Mouse (Mus musculus) CH12.LX (cell line): ENCODE measurements around the gene Aplp2. TPM values are rescaled to one million over a fixed set of nuclear protein-coding genes. Genes with fewer than 3 reads are reported as not detected.

Experiments used
- DNase-seq: peaks from one replicate; pipeline ENCODE4 v3.0.0-alpha.2; 2013; ENCODE audit errors: extremely low read depth
- H3K27ac ChIP-seq: 2 replicates; pipeline ENCODE4 v1.5.1; 2012; ENCODE audit warnings: low read depth, mild to moderate bottlenecking, control low read depth, moderate library complexity; ENCODE audit not compliant: insufficient read depth
- H3K27me3 ChIP-seq: replicated peaks from 2 replicates; pipeline ENCODE3; 2012; ENCODE audit warnings: inconsistent platforms
- H3K36me3 ChIP-seq, 2 experiments: replicated peaks in 1 of 2; 2 replicates each; pipeline versions ENCODE3 to v1.6.1; 2012; ENCODE audit warnings: inconsistent platforms in 1 of 2, low read length in 1 of 2, mild to moderate bottlenecking in 1 of 2, mixed read lengths in 1 of 2, moderate library complexity in 1 of 2; ENCODE audit not compliant: control insufficient read depth in 1 of 2, insufficient read depth in 1 of 2
- H3K4me1 ChIP-seq, 2 experiments: 2 replicates each; pipeline ENCODE4 v1.6.1; 2012; ENCODE audit warnings: inconsistent platforms in 1 of 2, moderate library complexity in 1 of 2; ENCODE audit not compliant: insufficient read depth in 2 of 2, control insufficient read depth in 1 of 2
- H3K4me2 ChIP-seq: 2 replicates; pipeline ENCODE4 v1.6.1; 2012; ENCODE audit warnings: low read depth, mild to moderate bottlenecking, control low read depth; ENCODE audit not compliant: poor library complexity, insufficient read depth, severe bottlenecking
- H3K4me3 ChIP-seq, 3 experiments: fragments of 150-350 bp in 1 of 3; sonication (generic) in 1 of 3; replicated peaks in 1 of 3; 2 replicates each; pipeline versions ENCODE3 to v1.5.1; 2011 to 2012; ENCODE audit warnings: low read depth in 2 of 3, low read length in 2 of 3, mild to moderate bottlenecking in 2 of 3, moderate library complexity in 2 of 3, control low read depth in 1 of 3, improper control_type of control experiment in 1 of 3, inconsistent platforms in 1 of 3, mixed read lengths in 1 of 3; ENCODE audit not compliant: poor library complexity in 1 of 3
- H3K79me2 ChIP-seq: replicated peaks from 2 replicates; pipeline ENCODE4 v1.6.1; 2012; ENCODE audit warnings: mild to moderate bottlenecking, moderate library complexity; ENCODE audit not compliant: control insufficient read depth, poor library complexity, insufficient read depth, severe bottlenecking; ENCODE audit errors: extremely low read depth
- H3K9ac ChIP-seq: 2 replicates; pipeline ENCODE4 v1.6.1; 2012; ENCODE audit warnings: low read depth, mild to moderate bottlenecking, control low read depth, moderate library complexity; ENCODE audit not compliant: insufficient read depth
- H3K9me3 ChIP-seq: replicated peaks from 2 replicates; pipeline ENCODE3; 2012; ENCODE audit warnings: low read length, inconsistent platforms, mixed read lengths
- BHLHE40 ChIP-seq: IDR thresholded peaks from 2 replicates; pipeline ENCODE4 v1.6.1; 2011; ENCODE audit warnings: mild to moderate bottlenecking, low read depth, low read length, improper control_type of control experiment
- CHD1 ChIP-seq: IDR thresholded peaks from 2 replicates; pipeline ENCODE4 v1.6.1; 2012; ENCODE audit warnings: low read depth, low read length, improper control_type of control experiment, inconsistent platforms
- CTCF ChIP-seq, 2 experiments: IDR thresholded peaks in 1 of 2; conservative IDR thresholded peaks in 1 of 2; 2 replicates each; pipeline ENCODE4 v1.5.1; 2011 to 2012; ENCODE audit warnings: low read depth in 2 of 2, low read length in 2 of 2, improper control_type of control experiment in 1 of 2, inconsistent platforms in 1 of 2, mild to moderate bottlenecking in 1 of 2, moderate library complexity in 1 of 2
- ELF1 ChIP-seq: IDR thresholded peaks from 2 replicates; pipeline ENCODE4 v1.6.1; 2014; ENCODE audit warnings: low read depth, mild to moderate bottlenecking, inconsistent platforms, low read length, improper control_type of control experiment
- IRF4 ChIP-seq: IDR thresholded peaks from 2 replicates; pipeline ENCODE4 v1.6.1; 2014; ENCODE audit warnings: low read depth, mild to moderate bottlenecking, inconsistent platforms, low read length, improper control_type of control experiment
- JUND ChIP-seq: conservative IDR thresholded peaks from 2 replicates; pipeline ENCODE4 v1.6.1; 2011; ENCODE audit warnings: low read depth, low read length, improper control_type of control experiment
- MXI1 ChIP-seq: IDR thresholded peaks from 2 replicates; pipeline ENCODE4 v1.6.1; 2011; ENCODE audit warnings: mild to moderate bottlenecking, low read depth, low read length, improper control_type of control experiment
- NELFE ChIP-seq: IDR thresholded peaks from 2 replicates; pipeline ENCODE4 v1.6.1; 2011; ENCODE audit warnings: low read depth, low read length, improper control_type of control experiment
- RCOR1 ChIP-seq: conservative IDR thresholded peaks from 2 replicates; pipeline ENCODE4 v1.6.1; 2012; ENCODE audit warnings: low read depth, mild to moderate bottlenecking, inconsistent platforms, low read length, improper control_type of control experiment
- SIN3A ChIP-seq: IDR thresholded peaks from 2 replicates; pipeline ENCODE4 v1.6.1; 2012; ENCODE audit warnings: low read length, improper control_type of control experiment, inconsistent platforms
- TBP ChIP-seq: conservative IDR thresholded peaks from 2 replicates; pipeline ENCODE4 v1.6.1; 2011; ENCODE audit warnings: low read depth, low read length, improper control_type of control experiment
- TCF12 ChIP-seq: IDR thresholded peaks from 2 replicates; pipeline ENCODE4 v1.6.1; 2014; ENCODE audit warnings: low read depth, mild to moderate bottlenecking, inconsistent platforms, low read length, improper control_type of control experiment
- UBTF ChIP-seq: IDR thresholded peaks from 2 replicates; pipeline ENCODE4 v1.6.1; 2012; ENCODE audit warnings: low read depth, mild to moderate bottlenecking, inconsistent platforms, low read length, improper control_type of control experiment, moderate library complexity
- USF2 ChIP-seq: conservative IDR thresholded peaks from 2 replicates; pipeline ENCODE4 v1.6.1; 2011; ENCODE audit warnings: low read depth, low read length, improper control_type of control experiment
- ZMIZ1 ChIP-seq: IDR thresholded peaks from 2 replicates; pipeline ENCODE4 v1.6.1; 2012; ENCODE audit warnings: low read depth, mild to moderate bottlenecking, inconsistent platforms, low read length, improper control_type of control experiment
- dilution Hi-C: fragments of 300-500 bp; cut with MboI; formaldehyde crosslinking; loops from 2 replicates; pipeline ENCODE4 v1.14.3; 2020; ENCODE audit warnings: low sequenced_read_pairs; ENCODE audit not compliant: extremely low pct_unique_long_range_greater_than_20kb, extremely low pct_ligation_motif_present
- in situ Hi-C: fragments of 300-500 bp; cut with MboI; formaldehyde crosslinking; loops from 3 replicates; pipeline ENCODE4 v1.14.3; 2019; ENCODE audit warnings: low sequenced_read_pairs, low pct_ligation_motif_present, low pct_unique_long_range_greater_than_20kb, mixed read lengths
- polyA plus RNA-seq: library from polyadenylated mRNA; unstranded; fragments of >175 nt; gene quantifications from 2 replicates; pipeline ENCODE4 v1.2.1, GENCODE M21; 2012; ENCODE audit warnings: low read depth; ENCODE audit not compliant: insufficient read length
- total RNA-seq, 2 experiments: library from RNA; depleted of rRNA; stranded (reverse); fragments of 300-350 nt in 1 of 2; fragments of >200 nt in 1 of 2; gene quantifications; 2 replicates each; pipeline ENCODE4 v1.2.3; 2012 to 2014

The Aplp2 gene
- total and polyA plus RNA-seq, 3 experiments: 30.4 to 52.7 (median 44.3) TPM

GRCm38 (mm10) chr9:31127876-31128465, 83.6 kb downstream of the Aplp2 start:
- no peak for TF ChIP-seq BHLHE40
- no peak for TF ChIP-seq TCF12
- no peak for TF ChIP-seq ZMIZ1
- no peak for TF ChIP-seq CTCF (conservative IDR thresholded peaks at IDR 0.05 in 1 of 2, IDR thresholded peaks at IDR 0.05 in 1 of 2; ENCODE audit: low read depth in 2 of 2, low read length in 2 of 2)
- TF ChIP-seq NELFE: no peak
- TF ChIP-seq SIN3A: no peak
- TF ChIP-seq MXI1: no peak
- no peak for TF ChIP-seq CHD1
- no peak for TF ChIP-seq RCOR1
- dilution Hi-C loops (no loop called here), in situ Hi-C loops (no loop called here)
- Histone ChIP-seq H3K4me1 (peaks cover 3 to 23% of the 10 kb centered on the region in 2 experiments), H3K36me3 (peaks cover 0 to 2% of the 10 kb centered on the region in 2 experiments), H3K79me2 (no peaks in the 10 kb centered on the region), H3K27me3 (peaks cover 15% of the 10 kb centered on the region), H3K27ac (no peak overlapping the region), H3K9me3 (no peaks in the 10 kb centered on the region), H3K4me2 (no peak overlapping the region), H3K9ac (no peak overlapping the region), H3K4me3 (no peak overlapping the region)
- DNase-seq: no peak

- dilution Hi-C loops: no loop called here
- no peak overlapping the region for H3K4me3 ChIP-seq
- H3K9ac ChIP-seq: no peak overlapping the region
- no peak for TF ChIP-seq IRF4
- TF ChIP-seq ELF1: no peak
- TF ChIP-seq JUND: no peak
- TF ChIP-seq CHD1: no peak
- H3K4me2 ChIP-seq: no peak overlapping the region
- H3K9me3 ChIP-seq: no peaks in the 10 kb centered on the region
- in situ Hi-C loops: no loop called here
- no peaks in the 10 kb centered on the region for H3K79me2 ChIP-seq
- H3K36me3 ChIP-seq: peaks cover 0 to 2% of the 10 kb centered on the region in 2 experiments
- no peak for DNase-seq
- no peak overlapping the region for H3K27ac ChIP-seq
- no peaks in the 10 kb centered on the region for H3K27me3 ChIP-seq
- peaks cover 5 to 26% of the 10 kb centered on the region in 2 experiments for H3K4me1 ChIP-seq
Measured at GRCm38 (mm10) chr9:31126079-31126478, 85.5 kb downstream of the Aplp2 start.

GRCm38 (mm10) chr9:31122464-31123030, 89.1 kb downstream of the Aplp2 start:
- Histone ChIP-seq H3K9ac (no peak overlapping the region), H3K4me3 (no peak overlapping the region), H3K79me2 (no peaks in the 10 kb centered on the region), H3K27me3 (no peaks in the 10 kb centered on the region), H3K4me2 (no peak overlapping the region), H3K9me3 (no peaks in the 10 kb centered on the region), H3K4me1 (peaks cover 16 to 41% of the 10 kb centered on the region in 2 experiments), H3K36me3 (peaks cover 0 to 2% of the 10 kb centered on the region in 2 experiments), H3K27ac (no peak overlapping the region)
- in situ Hi-C loops (no loop called here), dilution Hi-C loops (no loop called here)
- no peak for DNase-seq
- no peak for TF ChIP-seq IRF4
- no peak for TF ChIP-seq UBTF
- TF ChIP-seq TBP: no peak
- no peak for TF ChIP-seq USF2
- TF ChIP-seq, all 38 proteins: peak for 0
